Mouse (Mus musculus): ENCODE data around the gene Rgs10. TPM values are rescaled to one million over a fixed set of nuclear protein-coding genes. Genes with fewer than 3 reads are reported as not detected.

Gene Rgs10
- 10 to 100 TPM; 10.8 to 15.5 (median 12.3) TPM for total RNA-seq (2022)

DNA sequence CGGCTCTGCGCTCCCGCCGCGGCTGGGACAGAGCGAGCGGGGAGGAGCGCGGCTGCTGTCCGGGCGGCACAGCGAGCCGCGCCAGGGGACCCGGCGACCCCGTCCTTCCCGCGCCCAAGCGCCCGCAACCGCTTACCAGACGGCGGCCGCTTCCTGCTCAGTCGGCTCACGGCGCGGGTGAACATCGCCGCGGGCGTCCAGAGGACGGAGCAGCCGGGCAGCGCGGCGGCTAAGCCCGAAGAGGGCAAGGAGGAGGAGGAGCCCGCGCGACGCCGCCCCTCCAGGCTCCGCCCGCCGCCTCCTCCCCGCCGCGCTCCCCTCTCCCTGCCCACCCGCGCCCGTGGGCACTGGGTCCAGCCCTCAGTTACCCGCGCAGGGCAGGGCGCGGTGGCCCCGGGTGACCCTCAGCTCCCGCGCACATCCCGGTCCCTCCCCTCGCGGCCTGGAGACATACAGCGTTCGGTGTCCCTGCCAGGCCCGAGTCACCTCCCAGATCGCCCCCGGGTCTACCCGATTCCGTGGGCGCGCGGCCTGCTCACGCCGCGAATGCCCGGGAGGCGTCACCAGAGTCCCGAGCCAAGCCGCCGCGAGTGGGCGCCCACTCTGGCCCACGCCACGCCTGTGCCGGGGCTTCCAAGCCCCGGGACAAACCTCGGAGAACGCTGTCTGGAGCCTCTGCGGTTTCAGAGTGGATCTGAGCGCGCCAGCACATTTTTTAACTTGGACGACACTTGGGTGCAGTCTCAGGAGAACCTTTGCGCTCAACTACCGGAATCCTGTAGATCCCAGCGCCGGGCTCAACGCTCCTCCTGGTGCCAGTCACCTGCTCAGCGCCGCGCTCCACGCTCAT, at the start of gene Rgs10:
Gene Rgs10, minus strand, starts transcription at position 829 of the 850 bp plus-strand sequence.
- DNase-seq = peak; percentile 42

- peak; percentile 11 for DNase-seq
These were observed 43.8 kb upstream of the Rgs10 start for GRCm38 (mm10) chr7:128462406-128462805.

- DNase-seq = peak; percentile 99
These were observed 43.0 kb upstream of the Rgs10 start, which contains the start of gene Tial1 for GRCm38 (mm10) chr7:128461285-128462215. TSS of gene Tial1 (minus strand) at chr7:128461717.

DNA sequence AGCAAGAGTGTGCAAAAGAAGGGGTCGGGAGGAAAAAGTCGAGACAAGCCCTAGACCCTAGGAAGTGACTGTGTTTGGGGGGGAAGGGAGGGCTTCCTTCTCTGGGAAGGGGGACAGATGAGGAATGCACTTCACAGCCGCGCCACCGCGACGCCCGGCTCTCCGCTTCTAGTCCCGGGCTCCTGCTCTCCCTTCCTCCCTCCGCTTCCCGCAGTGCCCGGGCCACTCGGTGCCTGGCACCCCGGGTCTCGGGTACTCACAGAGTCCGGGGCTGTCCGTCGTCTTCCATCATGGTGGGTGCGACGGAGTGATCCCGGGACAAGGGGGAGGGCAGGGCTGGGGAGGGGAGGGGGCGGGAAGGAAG, 42.3 kb upstream of the Rgs10 start:
- no peak for DNase-seq

GRCm38 (mm10) chr7:128460131-128460864, 41.7 kb upstream of the Rgs10 start:
- peak; percentile 43 for DNase-seq

- DNase-seq = no peak
These were observed 41.2 kb upstream of the Rgs10 start for GRCm38 (mm10) chr7:128459791-128460130.

DNA sequence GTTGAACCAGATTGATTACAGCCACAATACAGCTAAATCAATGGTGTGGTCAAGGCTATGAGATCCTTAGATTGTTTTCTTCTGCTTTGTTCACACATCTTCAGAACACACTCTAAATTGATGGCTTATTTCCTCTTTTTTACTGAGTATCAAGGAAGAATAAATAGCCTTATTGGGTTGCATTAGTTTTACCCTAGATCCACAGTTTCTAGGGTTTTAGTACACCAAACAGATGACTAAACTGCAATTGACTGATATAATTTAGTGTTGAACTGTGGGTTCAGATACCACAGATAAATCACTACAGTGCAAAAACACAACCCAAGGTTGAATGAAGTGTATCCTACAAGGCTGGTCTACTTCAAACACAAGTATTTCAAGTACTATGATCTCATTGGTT, 39.5 kb upstream of the Rgs10 start:
- DNase-seq = no peak

- no peak for DNase-seq
These were observed 34.2 kb upstream of the Rgs10 start for GRCm38 (mm10) chr7:128452731-128453130.

DNA sequence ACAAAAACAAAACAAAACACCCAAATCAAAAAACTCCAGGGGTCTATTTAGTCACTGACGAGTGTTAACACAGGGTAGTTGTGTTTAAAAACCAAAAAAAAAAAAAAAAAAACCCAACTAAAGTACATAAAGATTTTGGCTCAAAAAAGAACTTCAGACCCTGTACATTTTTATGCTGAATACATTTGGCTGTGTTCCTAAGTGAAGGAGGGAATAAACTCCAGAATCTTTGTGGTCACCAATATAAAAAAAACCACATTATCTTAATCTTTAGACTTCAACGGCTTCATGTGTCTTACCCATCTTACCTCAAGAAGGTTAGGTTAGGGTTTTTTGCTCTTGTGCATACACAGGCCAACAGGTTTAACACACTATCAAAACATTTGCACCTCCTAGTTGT, 22.0 kb upstream of the Rgs10 start:
- DNase-seq = no peak

DNA sequence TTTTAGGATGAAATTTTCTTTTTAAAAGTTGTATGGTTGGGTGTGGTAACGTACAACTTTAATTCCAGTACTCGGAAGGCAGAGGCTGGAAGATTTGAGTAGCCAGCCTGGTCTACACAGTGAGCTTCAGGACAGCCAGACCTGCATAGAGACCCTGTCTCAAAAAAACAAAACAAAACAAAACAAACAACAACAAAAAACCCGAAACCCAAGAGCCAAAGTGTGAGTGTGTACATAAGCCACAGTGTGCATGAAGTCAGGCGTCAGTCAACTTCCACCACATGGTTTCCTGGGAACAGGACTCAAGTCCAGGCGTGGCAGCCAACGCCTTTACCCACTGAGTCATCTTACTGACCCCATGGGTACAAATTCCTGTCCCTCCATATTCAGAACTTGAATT, 20.7 kb upstream of the Rgs10 start:
- DNase-seq = no peak

DNA sequence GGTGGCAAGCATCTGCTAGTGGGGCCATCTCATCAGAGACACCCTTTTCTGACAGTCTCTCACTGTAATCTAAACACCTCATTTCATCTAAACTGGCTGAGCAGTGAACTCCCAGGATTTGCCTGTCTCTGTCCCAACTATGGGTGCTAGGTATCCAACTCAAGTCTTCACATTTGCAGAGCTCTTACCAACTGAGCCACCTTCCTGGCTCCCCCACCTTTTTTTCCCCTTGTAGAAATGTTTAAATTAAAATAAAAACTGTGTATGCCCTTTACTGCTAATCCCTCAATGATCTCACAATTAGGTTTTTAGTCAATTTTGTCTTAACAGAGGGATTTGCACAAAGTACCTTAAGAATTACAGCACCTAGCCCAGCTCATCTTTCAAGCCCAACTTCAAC, 19.6 kb upstream of the Rgs10 start:
- no peak for DNase-seq

DNA sequence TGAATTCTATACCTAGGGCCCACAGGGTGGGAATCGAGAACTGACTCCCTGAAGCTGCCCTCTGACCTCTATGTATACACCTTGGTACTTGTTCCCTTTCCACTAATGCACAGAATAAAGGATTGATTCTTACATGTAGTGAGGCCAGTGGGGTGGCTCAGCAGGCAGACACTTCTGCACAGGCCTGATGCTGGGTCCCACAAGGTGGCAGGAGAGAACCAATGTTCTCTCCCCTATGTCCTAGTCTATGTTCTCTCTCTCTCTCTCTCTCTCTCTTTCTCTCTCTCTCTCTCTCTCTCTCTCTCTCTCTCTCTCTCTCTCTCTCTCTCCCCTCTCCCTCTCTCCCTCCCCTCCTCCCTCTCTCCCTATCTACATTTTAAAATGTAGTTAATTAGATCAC, 14.7 kb upstream of the Rgs10 start:
- no peak for DNase-seq

DNA sequence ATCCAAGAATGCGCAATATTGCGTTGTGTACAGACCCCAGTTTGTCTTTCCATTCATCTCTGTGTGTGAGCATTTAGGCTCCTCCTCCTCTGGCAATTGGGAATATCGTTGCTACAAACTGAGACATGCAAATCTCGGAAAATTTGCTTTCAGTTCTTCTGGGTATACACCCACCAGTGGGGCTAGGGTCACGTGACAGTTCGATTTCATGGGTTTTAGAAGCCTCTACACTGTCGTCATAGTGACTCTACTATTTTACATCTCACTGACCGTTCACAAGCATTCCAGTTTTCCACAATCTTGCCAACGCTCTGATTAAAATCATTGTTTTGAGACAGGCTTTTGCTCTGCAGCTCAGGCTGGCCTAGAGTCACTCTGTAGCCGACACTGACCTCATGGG, 14.0 kb upstream of the Rgs10 start:
- DNase-seq = no peak

GRCm38 (mm10) chr7:128422491-128422890, 3.9 kb upstream of the Rgs10 start:
- DNase-seq = no peak

DNA sequence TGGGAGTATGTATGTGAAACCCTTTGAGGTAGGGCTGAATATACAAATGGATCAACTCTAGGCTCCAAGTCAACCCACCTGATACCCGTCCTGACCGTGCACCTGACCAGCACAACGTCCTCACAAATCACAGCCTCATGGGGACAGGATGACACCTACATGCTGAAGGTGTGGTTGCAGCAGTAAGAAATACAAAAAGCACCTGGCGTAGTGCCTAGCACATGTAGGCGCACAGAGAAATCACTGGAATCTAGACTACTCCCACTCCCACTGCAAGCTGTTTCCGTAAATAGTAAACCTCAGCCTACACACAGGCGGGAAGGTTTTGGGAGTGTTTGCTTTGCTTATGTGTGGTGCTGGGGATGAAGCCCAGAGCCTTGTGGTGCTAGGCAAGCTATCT, 3.1 kb upstream of the Rgs10 start:
- no peak for DNase-seq

GRCm38 (mm10) chr7:128419690-128420089, 1.1 kb upstream of the Rgs10 start:
- DNase-seq = no peak

- no peak for DNase-seq
These were observed 1.2 kb downstream of the Rgs10 start for GRCm38 (mm10) chr7:128417226-128417929.

DNA sequence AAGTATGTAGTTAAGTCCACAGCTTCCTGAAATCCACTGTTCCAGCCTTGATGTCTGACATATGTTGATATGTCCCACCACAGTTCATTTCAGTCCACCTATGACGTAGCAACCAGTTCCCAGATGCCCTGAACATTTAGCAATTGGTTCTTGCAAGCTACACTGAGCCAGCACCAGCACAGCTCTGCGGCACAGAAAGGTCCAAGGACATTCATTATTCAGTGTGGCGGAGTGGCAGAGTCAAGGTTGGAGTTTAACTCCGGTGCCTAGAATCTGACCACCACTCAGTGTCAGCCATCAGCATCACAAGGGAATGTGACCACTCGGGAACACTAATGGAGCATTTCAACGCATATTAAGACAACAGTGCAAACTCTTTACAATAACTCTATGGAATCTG, 1.9 kb downstream of the Rgs10 start:
- peak; percentile 19 for DNase-seq

GRCm38 (mm10) chr7:128414433-128414832, 4.1 kb downstream of the Rgs10 start:
- DNase-seq = no peak

DNA sequence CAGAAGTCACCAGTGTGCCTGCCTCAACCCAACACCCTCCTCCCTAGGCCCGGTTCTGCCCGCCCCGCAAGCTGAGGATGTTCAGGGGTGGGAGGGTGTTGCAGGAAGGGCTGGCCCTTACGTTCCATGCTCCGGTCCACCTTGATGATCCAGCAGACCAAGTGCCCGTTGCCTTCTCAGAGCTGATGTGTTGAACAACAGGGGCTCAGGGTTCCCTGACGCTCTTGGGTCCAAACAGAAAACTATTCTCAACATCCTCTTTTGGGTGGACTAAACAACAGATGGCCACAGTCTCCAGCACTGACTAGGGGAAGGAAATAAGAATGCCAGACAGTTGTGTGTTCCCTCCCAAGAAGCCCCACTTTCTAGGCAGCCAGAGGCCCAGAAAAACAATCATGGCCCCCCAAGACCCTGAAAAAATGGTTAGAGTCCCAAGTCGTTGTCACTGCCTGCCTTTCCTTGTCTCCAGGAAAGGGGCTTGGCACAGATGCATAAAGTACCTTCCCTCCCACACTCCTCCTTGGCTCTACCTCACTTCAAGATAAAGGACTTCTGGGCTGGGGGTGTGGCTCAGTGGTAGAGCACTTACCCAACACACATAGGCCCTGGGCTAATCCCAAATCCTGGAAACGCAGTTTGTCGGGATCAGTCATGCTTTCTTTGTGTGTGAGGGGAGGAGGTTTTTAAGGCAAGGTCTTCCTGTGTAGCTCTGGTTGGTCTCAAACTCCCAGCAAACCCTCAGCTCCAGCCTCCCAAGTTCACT, 6.3 kb downstream of the Rgs10 start:
- DNase-seq = no peak

- no peak for DNase-seq
These were observed 7.7 kb downstream of the Rgs10 start for GRCm38 (mm10) chr7:128410708-128411413.

Data from adrenal gland, adult 8-10 months (tissue).